Mouse (Mus musculus) fat pad, adult 2 months (tissue): ENCODE measurements at regions not wholly inside any gene's neighbourhood (a gene's known extent, or its start where the extent isn't known, plus 50 kb on each side); places are given as distances from the start of the nearest gene placed in this dataset.
A peak's percentile ranks its signal among the peaks of the same experiment; 100 is the strongest.
"Not testable (repeated sequence)": the region's sequence is repeated elsewhere in the genome, so short reads cannot be mapped to it uniquely, and the experiment has no call there.

Source experiments
- DNase-seq: peaks from one replicate; pipeline ENCODE4 v3.0.0-alpha.2; 2011; ENCODE audit warnings: low read depth, low spot score; ENCODE audit errors: extremely low read depth

GRCm38 (mm10) chr16:19203681-19204080 is 110.2 kb downstream of the Olfr164 start:
- DNase-seq: peak; percentile 73

- DNase-seq: no peak
Observed at GRCm38 (mm10) chr16:19200977-19201376, 112.9 kb downstream of the Olfr164 start.

- DNase-seq: no peak
Observed at GRCm38 (mm10) chr16:19199724-19200544, 113.9 kb downstream of the Olfr164 start.

GRCm38 (mm10) chr16:19198539-19199385 is 115.1 kb downstream of the Olfr164 start:
- DNase-seq: no peak

GRCm38 (mm10) chr16:19197638-19198440 is 116.0 kb downstream of the Olfr164 start:
- no peak for DNase-seq

- no peak for DNase-seq
Observed at GRCm38 (mm10) chr16:19185434-19186256, 128.2 kb downstream of the Olfr164 start.

- no peak for DNase-seq
Observed at GRCm38 (mm10) chr16:19179214-19180010, 134.5 kb downstream of the Olfr164 start.

GRCm38 (mm10) chr16:19153046-19153445 is 160.8 kb downstream of the Olfr164 start:
- DNase-seq: no peak

- DNase-seq: not testable (repeated sequence)
Observed at GRCm38 (mm10) chr16:19152465-19152864, 161.4 kb downstream of the Olfr164 start.

GRCm38 (mm10) chr16:19151110-19151509 is 162.8 kb downstream of the Olfr164 start:
- no peak for DNase-seq

GRCm38 (mm10) chr16:19150582-19150981 is 163.3 kb downstream of the Olfr164 start:
- DNase-seq: no peak

- DNase-seq: no peak
Observed at GRCm38 (mm10) chr16:19146290-19146983, 167.4 kb downstream of the Olfr164 start.
